ENCODE assay signal across 22 mouse cellular contexts in genomic region chr4:83199391-83199790, GRCm38 (mm10).
DNase-seq lines count a peak whose midpoint lies in the region; TF ChIP-seq lines count a peak whose summit lies in the region.
"Had no signal": no experiment of that assay in that cellular context is flagged by ENCODE, and none has a peak within 500 bp of the region (broad histone marks: within the 10 kb centered on the region; RNA-seq: fewer than 3 reads in every experiment).

No protein-coding gene starts in this region.

- TF ChIP-seq CTCF in gastrocnemius, adult 2 months (IDR thresholded peaks at IDR 0.05): no peak

- intact Hi-C loops in gastrocnemius, adult 2 months (cut with DNase I): no loop called here

- no peak overlapping the region for H3K4me3 ChIP-seq in gastrocnemius, adult 2 months
- H3K4me3 ChIP-seq: embryonic facial prominence, embryonic 12.5 days; hindbrain, embryonic 15.5 days had no signal

- no peak overlapping the region for H3K27ac ChIP-seq in gastrocnemius, adult 2 months
- H3K27ac ChIP-seq: embryonic facial prominence, embryonic 12.5 days; hindbrain, embryonic 15.5 days had no signal

- peak; percentile 26 for DNase-seq in layer of hippocampus, adult 9-11 months
- DNase-seq in layer of hippocampus, adult 11-12 months (ENCODE audit: low spot score): no peak
- DNase-seq in right cerebral cortex, postnatal 25 days: peak; percentile 25
- DNase-seq in right cerebral cortex, postnatal 14 days: no peak
- DNase-seq in forelimb bud, embryonic 11.5 days (ENCODE audit: low read depth, low spot score): peak; percentile 28
- peak; percentile 68 for DNase-seq in telencephalon, adult 2 months (ENCODE audit: low read depth, low spot score)
- no peak for DNase-seq in adrenal gland, postnatal 10 days
- DNase-seq in gastrocnemius, adult 2 months: no peak
- DNase-seq: adrenal gland, postnatal 36 days; cerebellum, adult 11 months; cerebellum, adult 9-11 months; gastrocnemius, postnatal 10 days; heart, adult 18-20 months; heart, postnatal 4 days; kidney, adult 9 months; kidney, postnatal 36 days; left cerebral cortex, postnatal 4 days; midbrain, embryonic 14.5 days; retina, postnatal 1 day; spleen, adult 18-20 months had no signal

Comparison
In these comparisons a context has a peak if more than half of its experiments do, and no peak if none do; other contexts are left out.
1. DNase-seq: peak in layer of hippocampus, adult 9-11 months (single experiment), right cerebral cortex, postnatal 25 days (single experiment), forelimb bud, embryonic 11.5 days (single experiment) and telencephalon, adult 2 months (single experiment); none in layer of hippocampus, adult 11-12 months (single experiment), right cerebral cortex, postnatal 14 days (single experiment), adrenal gland, postnatal 10 days (single experiment) and gastrocnemius, adult 2 months (single experiment).